Mouse (Mus musculus): Measurements from ENCODE around the gene Gnai3. TPM values are rescaled to one million over a fixed set of nuclear protein-coding genes. Genes with fewer than 3 reads are reported as not detected.
A peak's percentile ranks its signal among the peaks of the same experiment; 100 is the strongest.

The Gnai3 gene
- polyA plus RNA-seq (2015; fragmentation: Nextera tagmentation; extraction: Ambion mirVana): 111 and 114 TPM in 2 replicates

DNA sequence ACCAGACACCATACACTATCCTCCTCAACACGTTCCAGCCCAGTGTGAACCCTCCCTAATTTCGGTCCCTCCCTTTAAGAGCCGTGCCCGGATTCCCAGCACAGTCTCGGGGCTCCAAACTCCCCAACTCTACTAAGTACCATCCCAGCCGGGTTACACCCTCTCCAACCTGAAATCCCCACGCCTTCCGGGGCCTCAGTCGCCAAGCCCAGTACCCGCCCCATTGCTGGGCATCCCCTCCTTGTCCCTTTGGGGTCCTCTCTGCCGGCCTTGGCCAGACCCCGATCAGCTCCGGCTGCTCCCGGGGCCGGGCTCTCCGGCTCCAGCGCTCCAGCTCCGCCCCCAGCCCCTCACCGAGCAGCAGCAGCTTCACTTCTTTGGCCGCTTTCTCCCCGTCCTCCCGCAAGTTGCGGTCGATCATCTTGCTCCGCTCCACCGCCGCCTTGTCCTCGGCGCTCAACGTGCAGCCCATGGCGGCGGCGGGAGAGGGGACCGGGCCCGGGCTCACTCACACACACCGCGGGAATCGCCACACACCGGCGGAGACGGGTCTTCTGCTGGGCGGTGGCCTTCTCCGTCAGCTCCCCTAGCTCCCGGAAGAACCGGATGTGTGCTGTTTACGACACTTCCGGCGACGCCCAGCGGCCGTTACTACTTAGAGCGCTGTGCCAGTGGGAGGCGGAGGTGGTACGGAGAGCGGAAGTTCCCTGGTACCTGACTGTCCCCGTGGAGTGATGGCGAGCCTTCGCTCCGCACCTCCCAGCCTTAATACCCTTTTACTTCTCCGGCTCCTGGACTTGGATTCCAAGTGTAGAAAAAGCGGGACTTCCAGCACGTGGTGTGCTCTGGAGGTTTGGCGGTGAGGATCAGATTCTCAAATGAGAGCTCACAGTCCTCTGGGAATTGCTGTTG, at the start of gene Gnai3:
TSS of gene Gnai3 (minus strand) at position 613 of the 912 bp plus-strand sequence.
- no peaks in the 10 kb centered on the region for H3K9me3 ChIP-seq
- H3K4me3 ChIP-seq: peak within 1 kb of the TSS; percentile 99
- peak within 1 kb of the TSS; percentile 95 for H3K27ac ChIP-seq
- peaks cover 38% of the 10 kb centered on the region for H3K4me1 ChIP-seq
- WGBS: under 1% methylated on average over 63 of the region's 63 CpGs
- ATAC-seq (replicated peaks): peak; percentile 96
- peak within 1 kb of the TSS; percentile 70 for H3K4me2 ChIP-seq
- H3K36me3 ChIP-seq (replicated peaks): no peaks in the 10 kb centered on the region
- H3K9ac ChIP-seq: peak within 1 kb of the TSS; percentile 85
- H3K27me3 ChIP-seq (replicated peaks): no peaks in the 10 kb centered on the region

DNA sequence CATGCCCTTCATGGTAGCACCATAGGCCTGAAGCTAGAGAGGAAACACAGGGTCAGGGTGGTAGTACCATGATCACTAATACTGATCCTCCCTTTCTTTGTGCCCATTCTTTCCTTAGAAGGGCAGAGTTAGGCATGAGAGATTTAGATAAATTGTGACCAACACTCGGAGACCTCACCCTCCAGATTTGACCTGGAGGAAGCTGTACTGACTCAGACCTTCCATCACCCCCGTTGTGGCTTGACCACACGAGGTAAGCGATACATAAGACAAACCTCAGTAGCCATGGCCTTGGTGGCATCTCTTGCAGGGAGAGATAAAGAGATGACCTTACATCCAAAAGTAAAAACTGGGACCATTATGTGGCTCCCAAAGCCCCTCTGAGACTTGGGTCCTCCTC, 49.3 kb upstream of the Gnai3 start:
- WGBS: 86% methylated on average over 4 of the region's 4 CpGs
- no peaks in the 10 kb centered on the region for H3K27me3 ChIP-seq (replicated peaks)
- no peak for ATAC-seq (replicated peaks)
- no peak overlapping the region for H3K4me2 ChIP-seq
- H3K9ac ChIP-seq: no peak overlapping the region
- 0 out of 2 replicates have a peak, but pooled peaks cover 2% of the 10 kb centered on the region for H3K36me3 ChIP-seq (replicated peaks)
- H3K4me1 ChIP-seq: peaks cover 26% of the 10 kb centered on the region
- H3K9me3 ChIP-seq: no peaks in the 10 kb centered on the region
- peak overlapping the region; percentile 61 for H3K27ac ChIP-seq
- H3K4me3 ChIP-seq: no peak overlapping the region

DNA sequence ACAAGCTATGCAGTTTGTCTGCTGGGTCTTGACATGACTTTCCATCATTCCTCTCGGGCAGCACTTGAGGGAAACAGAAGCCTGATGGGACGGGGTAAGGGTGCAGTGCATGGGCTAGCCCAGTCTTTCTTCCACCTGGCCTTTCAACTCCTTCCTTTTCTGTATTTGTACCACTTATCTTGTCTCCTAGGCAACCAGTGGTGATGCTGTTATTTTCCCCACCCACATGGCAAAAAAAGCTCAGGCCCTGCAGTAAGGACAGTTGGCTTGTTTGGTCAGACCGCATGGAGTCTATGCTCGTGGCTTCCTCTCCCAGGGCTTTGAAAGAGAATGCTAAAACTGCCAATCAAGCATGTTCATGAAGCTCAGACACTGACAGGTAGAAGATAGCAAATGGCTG, 47.7 kb upstream of the Gnai3 start:
- peaks cover 27% of the 10 kb centered on the region for H3K4me1 ChIP-seq
- H3K9ac ChIP-seq: no peak overlapping the region
- 79% methylated on average over 4 of the region's 4 CpGs for WGBS
- ATAC-seq (replicated peaks): no peak
- no peak overlapping the region for H3K27ac ChIP-seq
- H3K36me3 ChIP-seq (replicated peaks): 0 out of 2 replicates have a peak, but pooled peaks cover 2% of the 10 kb centered on the region
- H3K27me3 ChIP-seq (replicated peaks): no peaks in the 10 kb centered on the region
- no peaks in the 10 kb centered on the region for H3K9me3 ChIP-seq
- no peak overlapping the region for H3K4me2 ChIP-seq
- H3K4me3 ChIP-seq: no peak overlapping the region

DNA sequence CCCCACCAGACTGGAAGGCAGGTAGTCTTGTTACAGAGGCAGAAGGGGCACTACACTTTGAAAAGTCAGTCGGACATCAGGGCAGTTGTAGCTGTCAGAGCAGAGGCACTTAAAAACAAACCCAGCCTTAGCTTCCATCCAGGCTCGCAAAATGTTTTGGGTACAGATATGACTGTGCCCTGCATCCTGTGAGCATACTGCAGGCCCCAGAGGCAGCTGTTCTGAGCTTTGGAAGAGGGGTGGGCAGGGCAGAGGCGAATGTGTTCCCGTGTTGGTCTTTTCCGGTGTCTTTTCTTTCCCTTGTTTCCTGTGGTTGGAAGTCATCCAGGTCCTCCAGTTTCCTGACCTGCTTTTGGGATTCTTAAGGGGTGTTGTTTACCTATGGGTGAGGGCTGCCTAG, 44.0 kb upstream of the Gnai3 start:
- Histone ChIP-seq H3K4me1 (peaks cover 30% of the 10 kb centered on the region), H3K9ac (no peak overlapping the region), H3K27me3 (replicated peaks) (no peaks in the 10 kb centered on the region), H3K4me3 (no peak overlapping the region), H3K4me2 (no peak overlapping the region), H3K36me3 (replicated peaks) (0 out of 2 replicates have a peak, but pooled peaks cover 2% of the 10 kb centered on the region), H3K27ac (no peak overlapping the region), H3K9me3 (no peaks in the 10 kb centered on the region)
- WGBS: 76% methylated on average over 5 of the region's 5 CpGs
- ATAC-seq (replicated peaks): no peak

DNA sequence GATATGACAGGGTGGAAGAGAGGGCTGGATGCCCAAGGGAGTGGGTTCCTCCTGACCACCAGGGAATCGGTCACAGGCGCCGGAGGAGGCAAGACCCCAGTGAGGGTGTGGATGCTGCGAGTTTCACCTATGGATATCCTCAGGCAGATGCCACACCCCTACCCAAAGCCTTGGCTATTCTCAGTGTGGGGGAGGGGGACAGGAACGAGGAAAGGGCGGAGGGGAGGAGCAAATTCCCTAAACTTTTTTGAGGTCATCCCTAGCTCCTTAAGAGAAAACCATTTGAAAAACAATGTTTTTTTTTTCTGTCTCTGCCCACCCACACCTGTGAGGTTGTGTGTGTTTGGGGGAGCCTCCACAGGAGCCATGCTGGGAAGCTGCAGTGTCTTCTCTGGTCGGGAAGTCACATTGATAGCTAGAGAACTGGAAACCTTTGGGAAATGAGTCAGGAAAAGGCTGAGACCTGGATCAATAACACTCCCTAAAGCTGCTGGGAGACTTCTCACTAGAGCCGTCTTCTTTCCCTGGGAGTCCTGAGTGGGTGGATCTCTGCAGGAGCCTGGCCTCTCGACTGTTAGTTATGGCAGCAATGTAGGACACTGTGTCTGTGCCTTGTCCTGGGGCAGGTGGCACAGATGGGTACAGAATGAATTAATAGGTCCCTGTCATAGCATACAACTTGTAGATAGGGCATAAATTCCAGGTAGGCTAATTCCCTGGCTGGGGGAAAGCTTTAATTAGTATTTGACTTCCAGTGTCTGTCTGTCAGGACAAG, 43.0 kb upstream of the Gnai3 start:
- Histone ChIP-seq H3K9ac (no peak overlapping the region), H3K4me3 (no peak overlapping the region), H3K4me1 (peaks cover 30% of the 10 kb centered on the region), H3K4me2 (no peak overlapping the region), H3K36me3 (replicated peaks) (0 out of 2 replicates have a peak, but pooled peaks cover 2% of the 10 kb centered on the region), H3K27me3 (replicated peaks) (0 out of 2 replicates have a peak, but pooled peaks cover 3% of the 10 kb centered on the region), H3K9me3 (no peaks in the 10 kb centered on the region), H3K27ac (no peak overlapping the region)
- WGBS: 74% methylated on average over 9 of the region's 9 CpGs
- no peak for ATAC-seq (replicated peaks)

DNA sequence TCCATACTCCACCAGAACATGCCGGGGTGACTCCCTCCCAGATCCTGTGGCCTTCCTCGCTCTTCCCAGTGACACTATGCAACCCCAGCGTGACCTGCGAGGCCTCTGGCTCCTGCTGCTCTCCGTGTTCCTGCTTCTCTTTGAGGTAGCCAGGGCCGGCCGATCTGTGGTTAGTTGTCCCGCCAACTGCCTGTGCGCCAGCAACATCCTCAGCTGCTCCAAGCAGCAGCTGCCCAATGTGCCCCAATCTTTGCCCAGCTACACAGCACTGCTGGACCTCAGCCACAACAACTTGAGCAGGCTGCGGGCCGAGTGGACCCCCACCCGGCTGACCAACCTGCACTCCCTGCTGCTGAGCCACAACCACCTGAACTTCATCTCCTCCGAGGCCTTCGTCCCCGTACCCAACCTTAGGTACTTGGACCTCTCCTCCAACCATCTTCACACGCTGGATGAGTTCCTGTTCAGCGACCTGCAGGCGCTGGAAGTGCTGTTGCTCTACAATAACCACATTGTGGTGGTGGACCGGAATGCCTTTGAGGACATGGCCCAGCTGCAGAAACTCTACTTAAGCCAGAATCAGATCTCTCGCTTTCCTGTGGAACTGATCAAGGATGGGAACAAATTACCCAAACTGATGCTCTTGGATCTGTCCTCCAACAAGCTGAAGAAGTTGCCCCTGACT, 41.3 kb upstream of the Gnai3 start:
- peaks cover 30% of the 10 kb centered on the region for H3K4me1 ChIP-seq
- H3K36me3 ChIP-seq (replicated peaks): 0 out of 2 replicates have a peak, but pooled peaks cover 2% of the 10 kb centered on the region
- no peaks in the 10 kb centered on the region for H3K9me3 ChIP-seq
- peak overlapping the region; percentile 88; the same call in 1 of the 2 replicates for H3K9ac ChIP-seq
- no peak overlapping the region for H3K27ac ChIP-seq
- WGBS: 63% methylated on average over 20 of the region's 20 CpGs
- ATAC-seq (replicated peaks): peak; percentile 31
- 0 out of 2 replicates have a peak, but pooled peaks cover 3% of the 10 kb centered on the region for H3K27me3 ChIP-seq (replicated peaks)
- peak overlapping the region; percentile 88 for H3K4me2 ChIP-seq
- peak overlapping the region; percentile 89 for H3K4me3 ChIP-seq

DNA sequence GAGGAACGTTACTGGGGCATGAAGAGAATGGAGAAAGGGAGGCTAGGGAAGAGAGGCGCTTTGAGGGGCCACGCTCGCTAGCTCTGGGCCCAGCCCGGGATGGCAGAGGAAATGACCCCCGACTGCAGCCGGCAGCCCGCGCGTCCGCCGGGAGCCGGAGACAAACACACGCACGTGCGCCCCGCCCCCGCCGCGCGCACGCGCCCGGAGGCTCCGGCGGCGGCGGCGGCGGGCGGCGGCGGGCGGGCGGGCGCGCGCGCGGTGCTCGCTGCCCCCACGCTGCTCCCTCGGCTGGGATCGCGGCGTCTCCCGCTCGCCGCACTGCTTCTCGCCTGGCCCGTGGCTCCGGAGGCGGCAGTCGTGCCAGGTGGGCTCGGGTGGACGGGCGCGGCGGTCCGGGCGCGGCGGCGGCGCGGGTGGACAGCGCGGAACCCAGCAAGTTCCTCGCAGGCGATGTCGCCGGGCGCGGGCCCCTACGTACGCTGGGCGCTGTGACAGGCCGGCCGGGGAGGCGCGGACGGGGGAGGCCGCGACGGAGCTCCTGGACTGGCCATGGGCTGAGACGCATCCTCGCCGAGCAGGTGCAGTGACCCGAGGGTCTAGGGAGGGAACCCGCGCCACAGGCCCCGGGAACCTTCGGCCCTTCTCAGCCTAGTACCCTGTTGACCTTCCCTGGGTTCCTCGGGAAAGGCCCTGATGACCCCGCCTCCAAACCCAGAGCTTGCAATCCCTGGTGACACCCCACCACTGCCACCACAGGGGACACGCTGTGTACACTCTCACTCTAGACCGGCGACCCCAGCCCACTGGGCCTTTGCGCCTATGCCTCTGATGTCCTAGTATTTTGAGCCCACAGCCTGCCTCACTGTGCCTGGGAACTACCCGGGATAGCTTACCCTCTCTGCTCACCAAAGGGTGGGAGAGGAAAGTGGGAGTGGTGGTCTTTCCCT, 40.4 kb upstream of the Gnai3 start, which contains the start of gene Amigo1:
TSS of gene Amigo1 (plus strand) at position 238 of the 950 bp plus-strand sequence.
- H3K9me3 ChIP-seq: no peaks in the 10 kb centered on the region

DNA sequence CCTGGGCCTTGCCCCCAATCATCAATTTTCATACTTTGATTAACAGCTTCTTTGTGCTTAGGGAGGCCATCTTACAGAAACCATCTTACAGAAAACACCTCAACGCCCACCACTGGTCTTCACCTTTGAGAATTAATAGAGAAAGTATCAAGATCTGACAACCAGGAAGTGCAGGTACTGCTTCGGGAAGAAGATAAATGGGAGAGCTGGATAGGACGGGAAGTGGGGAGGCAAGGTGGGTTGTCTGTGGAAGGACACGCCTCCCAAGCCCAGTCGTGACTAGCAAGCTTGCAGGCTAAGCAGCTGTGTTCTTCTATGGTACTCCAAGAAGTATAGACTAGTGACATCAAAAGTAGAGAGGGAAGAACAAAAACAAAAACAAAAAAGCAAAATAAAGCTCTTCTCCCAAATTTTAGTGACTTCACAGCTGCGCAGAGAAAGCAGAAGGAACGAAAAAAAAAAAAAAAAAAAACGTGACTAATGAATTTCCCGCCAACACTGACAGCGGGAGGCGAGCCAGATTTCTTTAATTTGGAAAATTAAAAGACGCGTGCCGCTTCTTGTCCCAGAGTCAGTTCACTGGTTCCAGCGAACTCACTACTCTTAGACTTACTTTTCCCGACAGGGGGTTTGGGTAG, 39.6 kb upstream of the Gnai3 start:
- peak; percentile 46; the same call in 1 of the 2 replicates for ATAC-seq (replicated peaks)
- no peak overlapping the region for H3K27ac ChIP-seq

More for the DNA sequence above, 40.4 kb upstream of the Gnai3 start, which contains the start of gene Amigo1:
- 1% methylated on average over 89 of the region's 100 CpGs for WGBS
- peak within 1 kb of the TSS; percentile 89 for H3K4me3 ChIP-seq
- H3K4me1 ChIP-seq: peaks cover 30% of the 10 kb centered on the region
- H3K36me3 ChIP-seq (replicated peaks): 0 out of 2 replicates have a peak, but pooled peaks cover 2% of the 10 kb centered on the region
- peak within 1 kb of the TSS; percentile 88 for H3K4me2 ChIP-seq
- H3K9ac ChIP-seq: peak within 1 kb of the TSS; percentile 88
- 0 out of 2 replicates have a peak, but pooled peaks cover 3% of the 10 kb centered on the region for H3K27me3 ChIP-seq (replicated peaks)
- peak within 1 kb of the TSS; percentile 66 for H3K27ac ChIP-seq
- ATAC-seq (replicated peaks): peak; percentile 67

DNA sequence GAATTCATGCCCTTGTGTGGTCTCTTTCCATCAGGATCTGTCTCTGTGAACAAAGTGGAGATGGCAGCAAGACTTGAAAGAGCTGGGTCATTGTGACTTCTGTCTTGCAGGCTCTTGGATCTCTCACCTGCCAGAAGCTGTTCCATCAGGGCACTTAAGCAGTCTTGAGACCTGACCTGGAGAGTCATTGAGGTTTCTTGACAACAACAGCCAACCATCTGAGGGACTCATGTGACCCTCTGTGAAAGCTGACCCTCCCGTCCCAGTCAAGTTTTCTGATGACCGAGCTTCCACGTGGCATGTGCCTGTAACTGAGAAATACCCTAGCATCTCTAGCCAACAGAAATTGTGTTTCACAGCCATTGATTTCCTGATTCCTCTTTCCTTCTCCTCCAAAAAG, 38.8 kb upstream of the Gnai3 start:
- no peak for ATAC-seq (replicated peaks)
- H3K4me1 ChIP-seq: peaks cover 30% of the 10 kb centered on the region
- no peak overlapping the region for H3K4me2 ChIP-seq
- H3K27ac ChIP-seq: no peak overlapping the region
- no peak overlapping the region for H3K9ac ChIP-seq
- H3K4me3 ChIP-seq: no peak overlapping the region
- no peaks in the 10 kb centered on the region for H3K9me3 ChIP-seq
- 78% methylated on average over 3 of the region's 3 CpGs for WGBS
- H3K27me3 ChIP-seq (replicated peaks): 0 out of 2 replicates have a peak, but pooled peaks cover 3% of the 10 kb centered on the region
- no peaks in the 10 kb centered on the region for H3K36me3 ChIP-seq (replicated peaks)

More for the DNA sequence above, 39.6 kb upstream of the Gnai3 start:
- Histone ChIP-seq H3K36me3 (replicated peaks) (no peaks in the 10 kb centered on the region), H3K27me3 (replicated peaks) (0 out of 2 replicates have a peak, but pooled peaks cover 3% of the 10 kb centered on the region), H3K4me3 (peak overlapping the region; percentile 89), H3K9me3 (no peaks in the 10 kb centered on the region), H3K9ac (peak overlapping the region; percentile 88), H3K4me1 (peaks cover 30% of the 10 kb centered on the region), H3K4me2 (peak overlapping the region; percentile 88)
- 4% methylated on average over 16 of the region's 16 CpGs for WGBS

DNA sequence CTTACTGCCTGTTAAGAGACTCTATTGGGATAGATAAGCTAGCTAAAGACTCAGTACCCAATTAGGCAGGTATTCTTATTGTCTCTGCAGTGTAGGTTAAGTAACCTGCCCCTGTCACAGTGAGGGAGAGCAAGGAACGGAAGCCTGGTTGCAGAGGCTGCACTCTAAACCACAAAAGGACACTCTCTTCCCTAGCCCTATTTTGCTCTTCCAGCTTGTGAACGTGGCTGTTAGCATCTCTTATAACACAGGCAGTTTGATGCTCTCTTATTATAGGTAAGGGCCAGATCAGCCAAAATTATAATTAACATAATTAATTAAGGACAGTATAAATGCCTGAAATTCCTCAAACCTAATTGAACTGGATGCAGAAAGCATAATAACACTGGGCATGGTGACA, 34.6 kb upstream of the Gnai3 start:
- no peak for ATAC-seq (replicated peaks)
- H3K9ac ChIP-seq: no peak overlapping the region
- H3K4me1 ChIP-seq: peaks cover 3% of the 10 kb centered on the region; the same call in 1 of the 2 replicates
- H3K4me2 ChIP-seq: no peak overlapping the region
- 54% methylated on average over 2 of the region's 2 CpGs for WGBS
- H3K27me3 ChIP-seq (replicated peaks): 0 out of 2 replicates have a peak, but pooled peaks cover 3% of the 10 kb centered on the region
- no peak overlapping the region for H3K4me3 ChIP-seq
- no peaks in the 10 kb centered on the region for H3K9me3 ChIP-seq
- H3K36me3 ChIP-seq (replicated peaks): no peaks in the 10 kb centered on the region
- no peak overlapping the region for H3K27ac ChIP-seq

All from midbrain, embryonic 15.5 days (tissue).